Mouse (Mus musculus) heart, embryonic 15.5 days (tissue): ENCODE results near the gene Gtpbp2. TPM values are rescaled to one million over a fixed set of nuclear protein-coding genes. Genes with fewer than 3 reads are reported as not detected.

ENCODE experiments used
- ATAC-seq: fragments of 200-750 bp; cut with Nextera tagmentation; replicated peaks from 2 replicates; pipeline ENCODE4 v1.8.0; 2017; ENCODE audit warnings: low read depth, moderate TSS enrichment; ENCODE audit not compliant: insufficient number of reproducible peaks, insufficient read depth, low FRiP score
- H3K27ac ChIP-seq: fragments of 300-500 bp; sonication (generic); 2 replicates; pipeline ENCODE4 v1.5.1; 2015; ENCODE audit warnings: mild to moderate bottlenecking, inconsistent platforms
- H3K27me3 ChIP-seq: fragments of 300-500 bp; sonication (generic); 2 replicates; pipeline ENCODE4 v1.6.1; 2015; ENCODE audit warnings: inconsistent platforms
- H3K36me3 ChIP-seq: fragments of 300-500 bp; sonication (generic); 2 replicates; pipeline ENCODE4 v1.6.1; 2015; ENCODE audit warnings: mild to moderate bottlenecking, inconsistent platforms
- H3K4me1 ChIP-seq: fragments of 300-500 bp; sonication (generic); replicated peaks from 2 replicates; pipeline ENCODE4 v1.6.1; 2015; ENCODE audit warnings: inconsistent platforms
- H3K4me2 ChIP-seq: fragments of 300-500 bp; sonication (generic); 2 replicates; pipeline ENCODE4 v1.6.1; 2015; ENCODE audit warnings: inconsistent platforms, mild to moderate bottlenecking, moderate library complexity
- H3K4me3 ChIP-seq: fragments of 300-500 bp; sonication (generic); 2 replicates; pipeline ENCODE4 v1.5.1; 2015; ENCODE audit warnings: mild to moderate bottlenecking, inconsistent platforms
- H3K9ac ChIP-seq: fragments of 300-500 bp; sonication (generic); 2 replicates; pipeline ENCODE4 v1.6.1; 2015; ENCODE audit warnings: mild to moderate bottlenecking, inconsistent platforms
- H3K9me3 ChIP-seq: fragments of 300-500 bp; sonication (generic); replicated peaks from 2 replicates; pipeline ENCODE4 v1.6.1; 2016; ENCODE audit warnings: inconsistent platforms
- WGBS: fragments of 180-500 bp; shearing (Covaris S2); methylation state at CpG from one replicate; pipeline ENCODE4 v1.1.7; 2015; ENCODE audit warnings: mixed read lengths; 5-methylcytosine and 5-hydroxymethylcytosine counted together
- polyA plus RNA-seq: library from polyadenylated mRNA; unstranded; fragments of >200 nt; fragmentation: Nextera tagmentation; extraction: Ambion mirVana; gene quantifications from 2 replicates; pipeline ENCODE4 v1.2.1, GENCODE M21; 2015

Gene Gtpbp2
- 33.8 and 36.8 TPM in 2 replicates for polyA plus RNA-seq

DNA sequence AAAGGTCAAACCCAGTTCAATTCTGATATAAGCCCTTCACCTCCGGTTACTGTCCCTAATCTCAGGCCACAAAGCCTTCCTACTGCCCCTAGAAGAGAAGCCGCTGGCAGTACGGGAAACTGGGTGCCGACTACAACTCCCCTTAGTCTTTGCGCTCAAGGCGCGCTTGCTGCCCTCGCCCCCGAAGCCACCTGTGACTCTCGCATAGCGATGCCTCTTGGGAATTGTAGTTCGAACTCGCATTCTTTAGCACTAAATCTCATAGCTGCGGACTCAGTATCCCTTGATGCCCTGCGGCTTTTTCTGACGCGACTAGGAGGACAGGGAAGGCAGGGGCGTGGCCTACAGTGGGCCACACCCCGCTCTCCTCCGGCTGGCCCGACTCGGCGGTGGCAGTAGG lies at the start of gene Gtpbp2:
TSS of gene Gtpbp2 (plus strand) at position 347 of the 400 bp plus-strand sequence.
- H3K27ac ChIP-seq, result peak within 1 kb of the TSS; percentile 96
- peak within 1 kb of the TSS; percentile 87 for H3K9ac ChIP-seq
- peaks cover 18% of the 10 kb centered on the region for H3K36me3 ChIP-seq
- peak; percentile 92 for ATAC-seq
- under 1% methylated on average over 23 of the region's 23 CpGs for WGBS
- no peaks in the 10 kb centered on the region for H3K27me3 ChIP-seq
- H3K4me1 ChIP-seq, result peaks cover 29% of the 10 kb centered on the region
- H3K4me2 ChIP-seq, result peak within 1 kb of the TSS; percentile 73
- no peaks in the 10 kb centered on the region for H3K9me3 ChIP-seq
- H3K4me3 ChIP-seq, result peak within 1 kb of the TSS; percentile 88

GRCm38 (mm10) chr17:46115489-46115888 lies 45.3 kb upstream of the Gtpbp2 start:
- H3K4me1 ChIP-seq, result peaks cover 25% of the 10 kb centered on the region
- H3K9ac ChIP-seq, result no peak overlapping the region
- H3K27ac ChIP-seq, result no peak overlapping the region
- H3K36me3 ChIP-seq, result peaks cover 17% of the 10 kb centered on the region; the same call in 1 of the 2 replicates
- no peak for ATAC-seq
- H3K9me3 ChIP-seq, result no peaks in the 10 kb centered on the region
- no peak overlapping the region for H3K4me3 ChIP-seq
- WGBS, result 50% methylated on average over 2 of the region's 2 CpGs
- H3K4me2 ChIP-seq, result no peak overlapping the region
- H3K27me3 ChIP-seq, result no peaks in the 10 kb centered on the region

- no peak for ATAC-seq
- Histone ChIP-seq H3K27me3 (no peaks in the 10 kb centered on the region), H3K27ac (no peak overlapping the region), H3K9ac (no peak overlapping the region), H3K4me3 (no peak overlapping the region), H3K9me3 (no peaks in the 10 kb centered on the region), H3K36me3 (peaks cover 18% of the 10 kb centered on the region; the same call in 1 of the 2 replicates), H3K4me1 (peaks cover 25% of the 10 kb centered on the region), H3K4me2 (no peak overlapping the region)
- 83% methylated on average over 11 of the region's 11 CpGs for WGBS
Observed at GRCm38 (mm10) chr17:46116138-46116537, 44.7 kb upstream of the Gtpbp2 start.

- H3K4me1 ChIP-seq, result peaks cover 19% of the 10 kb centered on the region
- H3K4me2 ChIP-seq, result no peak overlapping the region
- H3K36me3 ChIP-seq, result peaks cover 18% of the 10 kb centered on the region; the same call in 1 of the 2 replicates
- H3K27me3 ChIP-seq, result no peaks in the 10 kb centered on the region
- H3K27ac ChIP-seq, result no peak overlapping the region
- no peak overlapping the region for H3K4me3 ChIP-seq
- 74% methylated on average over 3 of the region's 3 CpGs for WGBS
- H3K9ac ChIP-seq, result no peak overlapping the region
- no peaks in the 10 kb centered on the region for H3K9me3 ChIP-seq
- ATAC-seq, result no peak
Observed at GRCm38 (mm10) chr17:46116881-46117280, 44.0 kb upstream of the Gtpbp2 start.

DNA sequence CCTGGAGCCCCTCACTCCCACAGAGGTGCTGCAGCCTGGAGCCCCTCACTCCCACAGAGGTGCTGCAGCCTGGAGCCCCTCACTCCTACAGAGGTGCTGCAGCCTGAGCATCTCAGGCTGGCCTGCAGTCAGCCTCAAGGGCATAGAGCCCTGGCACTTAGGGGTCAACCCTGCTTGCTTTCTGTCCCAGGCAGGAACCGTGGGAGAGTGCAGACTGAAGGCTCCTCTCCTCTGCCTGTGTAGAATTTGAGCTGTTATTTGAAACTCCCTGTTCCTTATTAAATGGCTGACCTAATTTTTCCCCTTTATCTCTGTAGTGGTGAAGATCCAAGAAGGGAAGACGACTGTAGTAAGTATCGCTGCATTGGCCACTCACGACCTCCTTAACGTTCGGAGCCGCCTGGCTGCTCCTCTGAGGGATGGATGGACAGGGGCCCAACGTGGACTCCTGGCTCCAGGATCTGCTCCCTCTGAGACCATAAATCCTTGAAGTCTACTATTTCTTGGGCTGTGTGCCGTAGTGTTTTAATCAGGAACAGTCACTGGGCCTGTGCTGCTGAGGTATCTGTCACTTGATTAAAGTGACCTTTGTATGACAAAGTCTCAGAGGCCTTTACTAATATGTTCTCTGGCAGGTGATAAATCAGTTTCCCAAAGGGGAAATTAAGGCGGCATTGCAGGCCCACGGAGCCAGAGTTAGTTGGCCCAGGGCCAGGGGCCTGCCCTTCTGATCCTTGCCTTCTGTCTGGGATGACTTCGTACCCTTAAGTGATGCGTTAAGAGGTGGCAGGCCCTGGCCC lies 43.0 kb upstream of the Gtpbp2 start:
- 0 out of 2 replicates have a peak, but pooled peaks have one; percentile 35 for ATAC-seq
- Histone ChIP-seq H3K27ac (no peak overlapping the region), H3K36me3 (peaks cover 21% of the 10 kb centered on the region), H3K4me3 (no peak overlapping the region), H3K4me1 (peaks cover 18% of the 10 kb centered on the region), H3K9me3 (no peaks in the 10 kb centered on the region), H3K27me3 (no peaks in the 10 kb centered on the region), H3K4me2 (no peak overlapping the region), H3K9ac (no peak overlapping the region)
- 65% methylated on average over 13 of the region's 13 CpGs for WGBS

- H3K27me3 ChIP-seq, result no peaks in the 10 kb centered on the region
- H3K9me3 ChIP-seq, result no peaks in the 10 kb centered on the region
- H3K9ac ChIP-seq, result no peak overlapping the region
- no peak overlapping the region for H3K4me3 ChIP-seq
- H3K4me1 ChIP-seq, result peaks cover 21% of the 10 kb centered on the region
- no peak for ATAC-seq
- H3K27ac ChIP-seq, result no peak overlapping the region
- H3K4me2 ChIP-seq, result no peak overlapping the region
- WGBS, result 56% methylated on average over 4 of the region's 4 CpGs
- peaks cover 25% of the 10 kb centered on the region for H3K36me3 ChIP-seq
Observed at GRCm38 (mm10) chr17:46118423-46118850, 42.4 kb upstream of the Gtpbp2 start.

DNA sequence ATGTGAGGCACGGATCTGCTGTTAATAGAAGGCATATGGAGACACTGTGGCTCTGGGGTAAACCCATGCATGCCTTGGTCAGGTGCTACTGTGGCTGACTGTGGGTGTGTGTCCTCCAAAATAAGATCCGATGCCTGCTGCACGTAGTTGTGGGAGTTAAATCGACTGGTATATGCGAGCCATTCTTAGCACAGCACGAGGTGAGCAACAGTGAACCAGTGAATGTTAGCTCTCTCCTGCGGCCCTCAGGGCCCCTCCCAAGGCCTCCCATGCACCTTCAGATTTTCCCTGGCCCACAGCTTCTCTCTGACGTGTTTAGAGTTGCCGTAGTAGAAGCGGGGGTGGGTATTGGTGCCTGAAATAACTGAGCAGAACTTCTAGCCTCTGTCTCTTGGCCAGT lies 41.2 kb upstream of the Gtpbp2 start:
- Histone ChIP-seq H3K4me2 (no peak overlapping the region), H3K9me3 (no peaks in the 10 kb centered on the region), H3K36me3 (peaks cover 36% of the 10 kb centered on the region), H3K4me1 (peaks cover 20% of the 10 kb centered on the region), H3K27ac (no peak overlapping the region), H3K9ac (no peak overlapping the region), H3K27me3 (no peaks in the 10 kb centered on the region), H3K4me3 (no peak overlapping the region)
- no peak for ATAC-seq
- WGBS, result 81% methylated on average over 10 of the region's 10 CpGs

DNA sequence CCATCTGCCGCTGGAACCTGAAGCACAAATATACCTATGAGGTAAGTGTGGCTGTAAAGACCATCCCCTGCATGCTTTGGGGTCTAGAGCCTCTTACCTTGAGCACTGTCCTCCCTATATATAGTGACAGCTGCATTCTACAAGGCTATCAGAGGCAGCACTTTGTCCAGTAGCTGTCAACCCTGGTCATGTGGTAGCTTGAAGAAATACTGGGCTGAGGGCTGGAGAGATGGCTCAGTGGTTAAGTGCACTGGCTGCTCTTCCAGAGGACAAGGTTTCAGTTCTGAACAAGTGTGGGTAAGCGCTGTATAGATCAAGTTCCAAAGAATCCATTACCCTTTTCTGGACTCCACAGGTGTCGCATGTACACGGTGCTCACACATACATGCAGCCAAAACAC lies 38.0 kb upstream of the Gtpbp2 start:
- Histone ChIP-seq H3K4me3 (no peak overlapping the region), H3K27ac (no peak overlapping the region), H3K4me1 (peaks cover 13% of the 10 kb centered on the region), H3K4me2 (no peak overlapping the region), H3K9ac (no peak overlapping the region), H3K27me3 (no peaks in the 10 kb centered on the region), H3K36me3 (peaks cover 62% of the 10 kb centered on the region), H3K9me3 (no peaks in the 10 kb centered on the region)
- ATAC-seq, result no peak
- 94% methylated on average over 4 of the region's 4 CpGs for WGBS

DNA sequence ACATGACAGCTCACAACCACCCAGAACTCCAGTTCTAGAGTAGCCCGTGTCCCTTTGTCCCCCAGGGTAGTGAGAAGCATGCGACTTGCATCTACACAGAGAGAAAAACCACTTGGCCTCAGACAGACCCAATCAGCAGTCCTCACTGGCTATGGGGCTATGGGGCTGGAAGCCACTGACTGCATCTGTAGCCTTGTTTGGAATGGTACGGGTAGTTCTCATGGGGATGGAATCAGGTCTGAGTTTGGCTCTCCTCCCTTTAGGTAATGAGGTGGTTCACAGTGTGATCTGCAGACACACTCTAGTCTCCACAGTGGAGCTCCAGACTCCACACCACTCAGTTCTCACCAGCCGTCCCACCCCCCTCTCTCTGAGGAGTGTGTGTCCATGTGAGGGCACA lies 37.5 kb upstream of the Gtpbp2 start:
- Histone ChIP-seq H3K9ac (no peak overlapping the region), H3K27ac (0 out of 2 replicates have a peak overlapping the region, but pooled peaks have one; percentile 29), H3K9me3 (no peaks in the 10 kb centered on the region), H3K27me3 (no peaks in the 10 kb centered on the region), H3K4me3 (no peak overlapping the region), H3K4me2 (no peak overlapping the region), H3K36me3 (peaks cover 62% of the 10 kb centered on the region), H3K4me1 (peaks cover 8% of the 10 kb centered on the region)
- 90% methylated on average over 4 of the region's 4 CpGs for WGBS
- ATAC-seq, result no peak

DNA sequence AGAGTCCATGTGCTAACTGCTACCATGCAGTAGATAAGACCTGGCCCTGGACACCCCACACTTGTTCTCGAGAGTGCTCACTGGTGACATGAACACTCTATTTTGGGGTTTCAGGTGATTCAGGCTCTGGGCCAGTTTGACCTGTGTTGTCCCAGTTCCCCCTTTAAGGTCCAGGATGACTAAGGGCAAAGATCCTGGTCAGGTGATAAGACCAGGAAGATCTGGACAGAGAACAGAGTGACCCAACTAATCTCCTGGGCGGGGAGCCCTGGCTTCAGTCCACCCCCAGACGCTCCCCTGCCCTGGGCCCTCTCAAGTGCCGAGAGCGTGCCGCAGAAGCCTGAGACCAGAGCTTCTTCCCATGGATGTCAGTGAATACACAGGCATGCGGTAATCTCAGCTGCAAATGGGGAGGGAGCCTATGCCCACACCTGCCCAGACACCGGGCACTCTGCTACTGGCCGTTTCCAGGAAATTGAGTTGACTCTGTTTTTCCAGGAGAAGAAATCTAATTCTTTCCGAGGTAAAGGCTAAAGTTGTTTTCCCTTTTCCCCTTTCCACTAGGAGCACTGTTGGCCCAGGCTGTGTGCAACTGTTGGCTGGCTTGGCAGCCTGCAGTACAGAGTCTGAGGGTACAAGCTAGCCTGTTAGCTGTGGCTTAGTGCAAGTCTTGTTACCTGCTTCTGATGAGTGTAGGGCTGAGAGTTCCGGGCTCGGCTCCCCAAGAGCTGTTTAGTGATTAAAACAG lies 36.7 kb upstream of the Gtpbp2 start:
- ATAC-seq, result no peak
- H3K9ac ChIP-seq, result no peak overlapping the region
- peak overlapping the region; percentile 29; the same call in 1 of the 2 replicates for H3K27ac ChIP-seq
- H3K36me3 ChIP-seq, result peaks cover 67% of the 10 kb centered on the region
- no peaks in the 10 kb centered on the region for H3K27me3 ChIP-seq
- 68% methylated on average over 12 of the region's 12 CpGs for WGBS
- H3K4me2 ChIP-seq, result no peak overlapping the region
- no peak overlapping the region for H3K4me3 ChIP-seq
- 0 out of 2 replicates have a peak, but pooled peaks cover 7% of the 10 kb centered on the region for H3K4me1 ChIP-seq
- H3K9me3 ChIP-seq, result no peaks in the 10 kb centered on the region

DNA sequence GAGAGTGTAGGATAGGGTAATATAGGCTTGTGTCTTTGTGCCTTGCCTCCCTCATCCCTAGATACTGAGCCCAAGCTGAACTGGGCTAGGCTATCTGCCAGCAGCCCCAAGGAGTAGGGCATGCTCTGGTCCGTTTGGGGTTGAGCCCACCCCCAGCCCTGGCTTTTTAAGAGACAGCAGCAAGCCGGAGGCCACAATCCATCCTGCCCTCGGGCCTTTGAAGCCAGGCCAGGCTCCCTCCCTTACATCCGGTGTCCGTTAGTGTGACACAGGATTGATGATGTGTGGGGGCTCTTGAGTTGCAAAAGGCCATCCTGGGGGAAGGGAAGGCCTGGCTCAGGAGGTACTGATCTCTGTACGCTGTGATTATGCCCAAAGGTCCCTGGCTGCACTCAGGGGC lies 34.2 kb upstream of the Gtpbp2 start:
- Histone ChIP-seq H3K9me3 (no peaks in the 10 kb centered on the region), H3K9ac (no peak overlapping the region), H3K27ac (no peak overlapping the region), H3K27me3 (no peaks in the 10 kb centered on the region), H3K4me2 (no peak overlapping the region), H3K36me3 (peaks cover 67% of the 10 kb centered on the region), H3K4me3 (no peak overlapping the region), H3K4me1 (0 out of 2 replicates have a peak, but pooled peaks cover 7% of the 10 kb centered on the region)
- no peak for ATAC-seq
- 66% methylated on average over 6 of the region's 6 CpGs for whole genome bisulfite sequencing
